Mouse (Mus musculus): ENCODE results near the gene Thap7. TPM values are rescaled to one million over a fixed set of nuclear protein-coding genes. Genes with fewer than 3 reads are reported as not detected.
"Not testable (repeated sequence)": the region's sequence is repeated elsewhere in the genome, so short reads cannot be mapped to it uniquely, and the experiment has no call there.

Thap7 gene
- polyA plus RNA-seq, 1 experiment: 79.7 TPM

- DNase-seq (ENCODE audit: low read depth): no peak
These were observed 1.3 kb upstream of the Thap7 start for GRCm38 (mm10) chr16:17532271-17532670.

GRCm38 (mm10) chr16:17529981-17530586 lies 852 bp downstream of the Thap7 start:
- DNase-seq (ENCODE audit: low read depth): no peak

- DNase-seq (ENCODE audit: low read depth): no peak
These were observed 2.7 kb downstream of the Thap7 start for GRCm38 (mm10) chr16:17528276-17528675.

- no peak for DNase-seq (ENCODE audit: low read depth)
These were observed 3.3 kb downstream of the Thap7 start for GRCm38 (mm10) chr16:17527606-17528005.

GRCm38 (mm10) chr16:17526223-17526622 lies 4.7 kb downstream of the Thap7 start:
- DNase-seq (ENCODE audit: low read depth): no peak

- no peak for DNase-seq (ENCODE audit: low read depth)
These were observed 5.4 kb downstream of the Thap7 start for GRCm38 (mm10) chr16:17525524-17525923.

GRCm38 (mm10) chr16:17524156-17524555 lies 6.8 kb downstream of the Thap7 start:
- no peak for DNase-seq (ENCODE audit: low read depth)

GRCm38 (mm10) chr16:17518910-17519309 lies 12.0 kb downstream of the Thap7 start:
- no peak for DNase-seq (ENCODE audit: low read depth)

GRCm38 (mm10) chr16:17511431-17511830 lies 19.5 kb downstream of the Thap7 start:
- no peak for DNase-seq (ENCODE audit: low read depth)

- DNase-seq (ENCODE audit: low read depth): no peak
These were observed 20.2 kb downstream of the Thap7 start for GRCm38 (mm10) chr16:17510686-17511085.

GRCm38 (mm10) chr16:17510143-17510542 lies 20.8 kb downstream of the Thap7 start:
- DNase-seq (ENCODE audit: low read depth): no peak

GRCm38 (mm10) chr16:17509240-17509597 lies 21.7 kb downstream of the Thap7 start:
- DNase-seq (ENCODE audit: low read depth): no peak

- no peak for DNase-seq (ENCODE audit: low read depth)
These were observed 22.2 kb downstream of the Thap7 start, which contains the start of gene Lztr1 for GRCm38 (mm10) chr16:17508546-17509239. Gene Lztr1, plus strand, starts transcription at chr16:17508688.

GRCm38 (mm10) chr16:17508031-17508430 lies 22.9 kb downstream of the Thap7 start:
- not testable (repeated sequence) for DNase-seq (ENCODE audit: low read depth)

GRCm38 (mm10) chr16:17507018-17507552 lies 23.9 kb downstream of the Thap7 start:
- no peak for DNase-seq (ENCODE audit: low read depth)

GRCm38 (mm10) chr16:17502681-17503080 lies 28.3 kb downstream of the Thap7 start:
- DNase-seq (ENCODE audit: low read depth): no peak

- no peak for DNase-seq (ENCODE audit: low read depth)
These were observed 31.6 kb downstream of the Thap7 start for GRCm38 (mm10) chr16:17499249-17499883.

GRCm38 (mm10) chr16:17496499-17497305 lies 34.2 kb downstream of the Thap7 start:
- DNase-seq (ENCODE audit: low read depth): no peak

- no peak for DNase-seq (ENCODE audit: low read depth)
These were observed 38.9 kb downstream of the Thap7 start for GRCm38 (mm10) chr16:17491896-17492561.

- no peak for DNase-seq (ENCODE audit: low read depth)
These were observed 39.8 kb downstream of the Thap7 start for GRCm38 (mm10) chr16:17491154-17491553.

GRCm38 (mm10) chr16:17489469-17490111 lies 41.3 kb downstream of the Thap7 start, which contains the start of gene Aifm3:
Gene Aifm3, plus strand, starts transcription at chr16:17489611.
- no peak for DNase-seq (ENCODE audit: low read depth)
